ENCODE assay signal across 28 mouse cellular contexts in genomic region chr6:141853616-141854015, GRCm38 (mm10). TPM values are rescaled to one million over a fixed set of nuclear protein-coding genes. Genes with fewer than 3 reads are reported as not detected.
DNase-seq lines count a peak whose midpoint lies in the region; ATAC-seq and TF ChIP-seq lines count a peak whose summit lies in the region.
"Had no signal": no experiment of that assay in that cellular context is flagged by ENCODE, and none has a peak within 500 bp of the region (broad histone marks: within the 10 kb centered on the region; RNA-seq: fewer than 3 reads in every experiment).

No protein-coding gene starts in this region.

- no peaks in the 10 kb centered on the region for H3K27me3 ChIP-seq in kidney, postnatal 0 days (ENCODE audit: insufficient read depth, low read length)
- no peaks in the 10 kb centered on the region for H3K27me3 ChIP-seq in lung, embryonic 14.5 days (ENCODE audit: insufficient read depth, low read length)
- H3K27me3 ChIP-seq: embryonic facial prominence, embryonic 12.5 days; forebrain, embryonic 12.5 days; forebrain, embryonic 15.5 days; heart, embryonic 13.5 days had no signal

- no peaks in the 10 kb centered on the region for H3K36me3 ChIP-seq in kidney, postnatal 0 days (ENCODE audit: insufficient read depth, low read length)
- no peaks in the 10 kb centered on the region for H3K36me3 ChIP-seq in lung, embryonic 14.5 days (ENCODE audit: insufficient read depth)
- H3K36me3 ChIP-seq: embryonic facial prominence, embryonic 12.5 days; forebrain, embryonic 12.5 days; forebrain, embryonic 15.5 days; heart, embryonic 10.5 days; heart, embryonic 13.5 days had no signal

- DNase-seq in kidney, postnatal 0 days (ENCODE audit: low spot score), result peak; percentile 56
- DNase-seq in kidney, postnatal 4 days, result no peak
- DNase-seq in lung, embryonic 14.5 days, result peak; percentile 22
- no peak for DNase-seq in lung, adult 18-20 months
- DNase-seq in heart, adult 8-10 months (ENCODE audit: low spot score), result no peak
- DNase-seq: adrenal gland, postnatal 10 days; adrenal gland, postnatal 36 days; cerebellum, adult 18-20 months; cerebellum, adult 9-10 months; cerebellum, postnatal 14 days; gastrocnemius, postnatal 25 days; heart, adult 18-20 months; heart, postnatal 14 days; heart, postnatal 4 days had no signal

- ATAC-seq in kidney, postnatal 0 days (replicated peaks; ENCODE audit: low FRiP score, low read depth), result no peak
- ATAC-seq in lung, embryonic 14.5 days (ENCODE audit: insufficient read depth), result no peak
- ATAC-seq: CD4-positive, CD25-positive, alpha-beta regulatory T cell, adult 4 months; forebrain, embryonic 15.5 days; hindbrain, postnatal 0 days; inflammation-experienced regulatory T-cells, adult 6 months had no signal

- no peak overlapping the region for H3K9ac ChIP-seq in kidney, postnatal 0 days (ENCODE audit: low read depth, low read length)
- H3K9ac ChIP-seq in lung, embryonic 14.5 days, result no peak overlapping the region
- H3K9ac ChIP-seq: embryonic facial prominence, embryonic 12.5 days; forebrain, embryonic 12.5 days; forebrain, embryonic 15.5 days; heart, embryonic 13.5 days; hindbrain, embryonic 14.5 days had no signal

- no peak overlapping the region for H3K4me2 ChIP-seq in kidney, postnatal 0 days (ENCODE audit: low read length)
- H3K4me2 ChIP-seq in lung, embryonic 14.5 days, result no peak overlapping the region
- H3K4me2 ChIP-seq: embryonic facial prominence, embryonic 12.5 days; forebrain, embryonic 12.5 days; forebrain, embryonic 15.5 days; heart, embryonic 13.5 days; hindbrain, embryonic 14.5 days had no signal

- H3K4me3 ChIP-seq in kidney, postnatal 0 days (replicated peaks; ENCODE audit: low read depth, low read length), result no peak overlapping the region
- no peak overlapping the region for H3K4me3 ChIP-seq in lung, embryonic 14.5 days (ENCODE audit: low read depth, low read length)
- H3K4me3 ChIP-seq in cortical plate, adult 2 months (ENCODE audit: insufficient read depth, low read length), result 0 out of 2 replicates have a peak overlapping the region, but pooled peaks have one; percentile 18
- H3K4me3 ChIP-seq: embryonic facial prominence, embryonic 12.5 days; erythroblast, embryonic 14.5 days; forebrain, embryonic 12.5 days; forebrain, embryonic 15.5 days; heart, embryonic 10.5 days; heart, embryonic 13.5 days had no signal

- H3K9me3 ChIP-seq in kidney, postnatal 0 days (replicated peaks; ENCODE audit: low read length), result no peaks in the 10 kb centered on the region
- H3K9me3 ChIP-seq in lung, embryonic 14.5 days (ENCODE audit: low read depth, low read length), result no peaks in the 10 kb centered on the region
- H3K9me3 ChIP-seq: embryonic facial prominence, embryonic 12.5 days; forebrain, embryonic 12.5 days; forebrain, embryonic 15.5 days; heart, embryonic 10.5 days; heart, embryonic 13.5 days had no signal

- 44% methylated on average over 2 of the region's 2 CpGs for WGBS in kidney, postnatal 0 days
- 42% methylated on average over 2 of the region's 2 CpGs for WGBS in lung, embryonic 14.5 days

- no peak for TF ChIP-seq POLR2A in cortical plate, adult 2 months (IDR thresholded peaks at IDR 0.05; ENCODE audit: extremely low read depth, insufficient read depth, low read length)

- no peak for TF ChIP-seq CTCF in kidney, postnatal 0 days (IDR thresholded peaks at IDR 0.05; ENCODE audit: low read depth)
- no peak for TF ChIP-seq CTCF in lung, embryonic 14.5 days (IDR thresholded peaks at IDR 0.05; ENCODE audit: low read depth)
- no peak for TF ChIP-seq CTCF in cortical plate, adult 2 months (IDR thresholded peaks at IDR 0.05; ENCODE audit: extremely low read depth, insufficient read depth, low read length)

- H3K4me1 ChIP-seq in kidney, postnatal 0 days (replicated peaks; ENCODE audit: insufficient read depth, low read length), result no peaks in the 10 kb centered on the region
- no peaks in the 10 kb centered on the region for H3K4me1 ChIP-seq in lung, embryonic 14.5 days (ENCODE audit: insufficient read depth)
- no peaks in the 10 kb centered on the region for H3K4me1 ChIP-seq in cortical plate, adult 2 months (ENCODE audit: control insufficient read depth, insufficient read depth, low read length)
- H3K4me1 ChIP-seq: embryonic facial prominence, embryonic 12.5 days; forebrain, embryonic 12.5 days; forebrain, embryonic 15.5 days; heart, embryonic 10.5 days had no signal

- H3K27ac ChIP-seq in kidney, postnatal 0 days, result no peak overlapping the region
- no peak overlapping the region for H3K27ac ChIP-seq in lung, embryonic 14.5 days (ENCODE audit: low read depth)
- peak overlapping the region; percentile 46; the same call in 1 of the 2 replicates for H3K27ac ChIP-seq in cortical plate, adult 2 months (ENCODE audit: insufficient read depth, low read length)
- H3K27ac ChIP-seq: embryonic facial prominence, embryonic 12.5 days; forebrain, embryonic 12.5 days; forebrain, embryonic 15.5 days; heart, embryonic 10.5 days; heart, embryonic 13.5 days; hindbrain, embryonic 14.5 days; hindbrain, postnatal 0 days had no signal

RNA-seq across cellular contexts. Expression of gene Slco1a4, which starts 2.4 kb away (rescaled TPM):
- 3.9 and 4.6 TPM in 2 replicates for polyA plus RNA-seq in kidney, postnatal 0 days (2015; fragmentation: Nextera tagmentation; extraction: Ambion mirVana)
- polyA plus RNA-seq in lung, embryonic 14.5 days (2014; fragmentation: Nextera tagmentation; extraction: Ambion mirVana), result not detected in 2 replicates
- 49.3 and 56.0 TPM in 2 replicates for polyA plus RNA-seq in cortical plate, adult 2 months (2012; rRNA removed)
- under 1 TPM; 0.52 to 0.91 (median 0.73) TPM for total RNA-seq in heart, adult 8-10 months (2022)
- total RNA-seq: MEL had no signal
- polyA plus RNA-seq: C2C12; embryonic facial prominence, embryonic 12.5 days; erythroblast, embryonic 14.5 days; heart, embryonic 10.5 days; heart, embryonic 13.5 days; hindbrain, embryonic 11.5 days had no signal

Comparison
In these comparisons a context has a peak if more than half of its experiments do, and no peak if none do; other contexts are left out.
1. DNase-seq: peak in kidney, postnatal 0 days (single experiment) and lung, embryonic 14.5 days (single experiment); none in kidney, postnatal 4 days (0 of 2), lung, adult 18-20 months (0 of 2) and heart, adult 8-10 months (single experiment).